Mouse (Mus musculus) C2C12 (cell line): ENCODE measurements around the gene Ptk6.

Experiments used
- CEBPB ChIP-seq: IDR thresholded peaks from one replicate; pipeline ENCODE4 v1.6.1; 2011; ENCODE audit warnings: low read depth, mild to moderate bottlenecking, control low read depth, moderate library complexity
- CTCF ChIP-seq: IDR thresholded peaks from one replicate; pipeline ENCODE4 v1.5.1; 2011; ENCODE audit not compliant: control insufficient read depth, insufficient read depth, insufficient read length
- MAX ChIP-seq: IDR thresholded peaks from one replicate; pipeline ENCODE4 v1.6.1; 2011; ENCODE audit warnings: mild to moderate bottlenecking, control low read depth
- MYOD1 ChIP-seq: IDR thresholded peaks from one replicate; pipeline ENCODE4 v1.6.1; 2011; ENCODE audit warnings: low read depth; ENCODE audit not compliant: control insufficient read depth, insufficient read length
- USF1 ChIP-seq: IDR thresholded peaks from one replicate; pipeline ENCODE4 v1.6.1; 2011; ENCODE audit warnings: low read depth, mild to moderate bottlenecking, control low read depth, moderate library complexity

DNA sequence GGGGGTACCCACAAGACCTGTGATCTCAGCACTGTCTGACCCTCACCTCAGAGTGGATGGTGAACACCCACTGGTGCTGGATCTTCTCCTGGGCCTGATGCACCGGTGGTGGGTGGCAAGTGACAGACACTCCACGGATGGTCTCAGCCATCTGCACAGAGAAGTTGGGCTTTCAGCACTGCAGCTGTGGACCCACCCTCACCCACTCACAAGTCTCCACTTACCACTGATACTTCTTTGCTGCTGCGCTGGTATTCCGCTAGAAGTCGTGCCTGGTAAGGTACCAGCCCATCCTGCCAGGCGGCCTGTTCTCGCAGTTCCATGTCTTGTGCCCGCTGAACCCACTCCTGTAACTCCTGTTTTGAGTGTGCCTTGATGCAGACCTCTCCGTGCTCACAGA lies 36.7 kb upstream of the Ptk6 start:
- TF ChIP-seq MYOD1: no peak
- TF ChIP-seq CTCF: no peak
- no peak for TF ChIP-seq MAX
- TF ChIP-seq USF1: no peak
- TF ChIP-seq CEBPB: no peak
